Mouse (Mus musculus): ENCODE measurements around the gene Capza1. TPM values are rescaled to one million over a fixed set of nuclear protein-coding genes. Genes with fewer than 3 reads are reported as not detected.
"Not testable (repeated sequence)": the region's sequence is repeated elsewhere in the genome, so short reads cannot be mapped to it uniquely, and the experiment has no call there.

Gene Capza1
- total RNA-seq, 2 experiments from 2014 or later = 27.9 to 28.1 TPM

GRCm38 (mm10) chr3:104817481-104817990 lies 46.8 kb downstream of the Capza1 start:
- DNase-seq = peak; percentile 59

DNA sequence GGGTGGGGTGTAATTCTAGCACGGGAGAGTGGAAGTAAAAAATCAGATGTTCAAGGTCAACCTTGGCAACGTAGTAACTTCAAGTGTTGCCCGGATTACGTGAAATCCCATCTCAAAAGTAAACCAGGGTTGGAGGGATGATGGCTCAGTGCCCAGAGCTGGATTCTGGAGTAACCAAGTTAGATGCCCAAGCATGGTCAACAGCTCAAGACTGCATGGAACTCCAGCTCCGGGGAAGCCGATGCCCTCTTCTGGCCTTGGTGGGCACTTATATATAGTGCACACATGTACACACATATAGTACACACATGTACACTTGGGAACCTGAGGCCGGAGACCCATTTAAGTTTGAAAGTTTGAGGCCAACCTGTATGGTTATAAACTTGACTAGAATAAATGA lies 48.2 kb downstream of the Capza1 start:
- no peak for DNase-seq

- DNase-seq = no peak
These were observed 49.0 kb downstream of the Capza1 start for GRCm38 (mm10) chr3:104815346-104815745.

- DNase-seq = no peak
These were observed 49.6 kb downstream of the Capza1 start for GRCm38 (mm10) chr3:104814746-104815145.

- not testable (repeated sequence) for DNase-seq
These were observed 51.1 kb downstream of the Capza1 start for GRCm38 (mm10) chr3:104813227-104813626.

DNA sequence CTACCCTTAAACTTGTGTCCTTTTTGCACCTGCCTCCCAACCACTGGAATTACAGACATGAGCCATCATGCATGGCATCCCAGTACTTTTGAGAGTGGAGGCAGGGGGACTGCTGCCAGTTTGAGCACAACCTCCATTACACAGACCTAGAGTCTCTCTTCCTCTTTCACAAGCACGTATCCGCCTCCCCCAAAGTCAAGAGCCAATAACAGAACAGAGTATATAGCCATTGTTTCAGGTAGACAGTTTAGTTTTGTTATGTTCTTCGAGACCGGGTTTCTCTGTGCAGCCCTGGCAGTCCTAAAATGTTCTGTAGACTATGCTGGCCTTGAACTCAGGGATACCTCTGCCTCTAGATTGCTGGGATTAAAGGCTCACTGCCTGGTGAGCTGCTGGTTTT lies 52.1 kb downstream of the Capza1 start:
- no peak for DNase-seq

DNA sequence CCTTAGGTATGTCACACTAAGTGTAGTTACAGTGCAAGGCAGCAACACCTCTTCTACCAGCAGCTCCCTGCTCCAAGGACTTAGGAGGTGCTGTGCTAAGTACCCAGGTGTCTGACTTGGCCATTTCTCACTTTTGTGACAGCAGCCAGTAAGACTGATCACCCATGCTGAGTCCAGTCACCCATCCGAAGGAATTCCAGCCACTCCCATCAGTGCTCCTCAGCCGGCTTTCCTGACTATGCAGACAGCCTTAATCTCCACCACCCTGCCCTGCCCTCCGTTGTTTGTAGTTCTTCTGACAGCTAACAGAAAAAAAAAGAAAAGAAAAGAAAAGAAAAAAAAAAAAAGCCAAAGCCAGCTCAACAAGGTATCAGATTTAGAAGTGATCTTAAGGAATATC lies 52.6 kb downstream of the Capza1 start:
- DNase-seq = no peak

DNA sequence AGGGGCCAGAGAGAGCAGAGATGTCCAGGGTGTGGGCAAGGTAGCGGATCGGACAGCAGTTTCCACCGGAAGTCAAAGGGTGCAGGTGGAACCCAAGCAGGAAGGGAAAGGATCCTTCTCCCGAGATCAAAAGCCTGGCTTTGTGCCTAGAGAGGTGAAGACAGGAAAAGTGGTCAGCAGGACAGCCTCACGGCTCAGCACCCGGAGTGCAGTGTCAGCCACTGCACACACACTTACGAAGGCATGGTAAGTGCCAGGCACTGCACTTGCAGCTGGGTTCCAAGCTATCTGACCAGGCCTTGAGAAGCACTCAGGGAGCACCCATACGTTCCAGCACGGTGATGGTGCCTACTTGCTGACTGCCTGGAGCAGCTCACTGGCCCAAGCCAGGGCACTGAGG lies 58.8 kb downstream of the Capza1 start:
- no peak for DNase-seq

DNA sequence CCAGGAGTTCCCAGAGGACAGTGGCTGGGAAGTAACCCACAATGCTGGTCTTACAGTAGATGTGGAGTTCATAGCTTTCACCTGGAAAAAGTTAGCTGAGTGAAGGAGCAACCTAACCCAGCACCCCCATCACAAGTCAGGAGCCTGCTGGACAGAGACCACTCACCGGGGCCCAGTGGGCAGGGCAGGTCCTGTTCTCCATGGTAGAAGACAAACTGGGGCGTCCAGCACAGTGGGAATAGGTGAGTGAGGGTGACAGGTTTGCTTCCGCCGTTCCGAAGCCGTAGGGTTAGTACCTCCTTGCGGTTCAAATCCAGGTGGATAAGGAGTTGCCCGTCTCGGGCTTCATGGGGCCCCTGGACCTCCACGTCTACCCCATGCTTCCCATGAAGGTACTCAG lies 60.0 kb downstream of the Capza1 start:
- no peak for DNase-seq

DNA sequence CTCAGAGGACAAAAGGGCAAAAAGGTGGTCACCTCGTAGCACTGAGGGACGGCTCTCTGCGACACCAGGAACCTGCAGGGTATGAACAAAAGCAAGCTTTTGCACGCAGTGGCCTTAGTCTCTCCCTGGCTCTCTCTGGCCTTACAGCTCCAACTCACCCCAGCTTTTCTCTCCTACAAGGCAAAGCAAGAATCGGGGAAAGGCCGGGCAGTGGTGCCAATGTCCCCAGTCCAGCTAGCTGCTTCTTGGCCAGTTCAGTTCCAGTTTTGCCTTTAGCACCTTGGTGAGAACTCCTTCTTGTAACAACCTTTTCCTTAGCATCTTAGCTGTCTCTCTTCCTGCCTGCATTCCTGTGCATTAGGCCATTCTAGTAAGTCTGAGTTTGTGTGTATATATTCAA lies 62.8 kb downstream of the Capza1 start:
- no peak for DNase-seq

- no peak for DNase-seq
These were observed 63.6 kb downstream of the Capza1 start for GRCm38 (mm10) chr3:104800681-104801080.

GRCm38 (mm10) chr3:104796430-104797082 lies 67.7 kb downstream of the Capza1 start:
- no peak for DNase-seq

DNA sequence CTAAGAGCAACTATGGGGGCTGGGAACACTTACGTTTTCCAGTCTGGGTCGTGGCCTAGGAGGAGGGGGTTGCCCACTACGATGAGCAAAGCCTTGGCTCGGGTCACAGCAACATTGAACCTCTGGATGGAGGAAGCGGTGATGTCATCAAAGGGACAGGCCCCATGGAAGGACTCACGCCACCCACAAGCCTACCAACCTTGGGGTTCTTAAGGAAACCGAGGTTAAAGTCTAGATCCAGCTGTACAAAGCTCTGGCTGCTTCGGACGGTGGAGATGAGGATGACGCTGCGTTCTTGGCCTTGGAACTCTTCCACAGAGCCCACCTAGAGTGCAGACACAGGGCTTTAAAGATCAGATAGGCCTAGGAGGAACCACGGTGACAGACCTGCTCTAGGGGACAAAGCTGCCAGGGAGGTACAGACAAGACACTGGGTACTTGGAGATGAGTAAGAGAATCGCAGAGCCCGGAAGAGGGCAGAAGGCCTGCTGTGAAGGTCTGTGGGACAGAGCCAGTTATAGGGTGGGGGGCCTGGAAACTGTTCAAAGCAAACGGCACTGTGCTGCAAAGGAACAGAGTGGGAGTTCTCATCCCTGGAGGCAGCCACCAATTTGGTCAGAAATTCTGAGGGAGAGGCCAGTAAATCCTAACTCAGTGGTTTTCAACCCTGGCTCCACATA lies 68.5 kb downstream of the Capza1 start:
- no peak for DNase-seq

GRCm38 (mm10) chr3:104794953-104795470 lies 69.3 kb downstream of the Capza1 start:
- DNase-seq = no peak

- DNase-seq = peak; percentile 85
These were observed 70.2 kb downstream of the Capza1 start for GRCm38 (mm10) chr3:104793871-104794828.

GRCm38 (mm10) chr3:104792360-104793270 lies 71.7 kb downstream of the Capza1 start:
- DNase-seq = no peak

- no peak for DNase-seq
These were observed 72.6 kb downstream of the Capza1 start for GRCm38 (mm10) chr3:104791671-104792070.

DNA sequence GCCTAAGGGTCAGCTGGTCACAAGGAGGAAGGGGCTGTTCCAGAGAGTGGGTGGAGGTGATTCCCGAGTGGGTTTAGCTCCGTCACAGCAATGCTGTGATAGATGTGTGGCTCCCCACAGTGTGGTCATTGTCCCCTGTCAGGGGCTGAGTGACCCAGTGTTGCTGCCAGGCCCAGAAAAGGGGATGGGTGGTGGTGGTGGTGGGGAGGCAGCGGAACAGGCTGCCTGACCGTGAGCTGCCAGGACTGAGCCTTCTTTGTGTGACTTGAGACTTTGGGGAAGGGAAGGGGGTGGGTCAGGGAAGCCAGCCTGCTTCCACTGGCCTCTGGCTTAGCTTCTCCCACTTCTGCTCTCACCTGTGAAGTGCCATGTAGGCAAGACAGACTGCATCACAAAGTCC lies 73.3 kb downstream of the Capza1 start:
- DNase-seq = no peak

GRCm38 (mm10) chr3:104790401-104790937 lies 73.8 kb downstream of the Capza1 start:
- no peak for DNase-seq

DNA sequence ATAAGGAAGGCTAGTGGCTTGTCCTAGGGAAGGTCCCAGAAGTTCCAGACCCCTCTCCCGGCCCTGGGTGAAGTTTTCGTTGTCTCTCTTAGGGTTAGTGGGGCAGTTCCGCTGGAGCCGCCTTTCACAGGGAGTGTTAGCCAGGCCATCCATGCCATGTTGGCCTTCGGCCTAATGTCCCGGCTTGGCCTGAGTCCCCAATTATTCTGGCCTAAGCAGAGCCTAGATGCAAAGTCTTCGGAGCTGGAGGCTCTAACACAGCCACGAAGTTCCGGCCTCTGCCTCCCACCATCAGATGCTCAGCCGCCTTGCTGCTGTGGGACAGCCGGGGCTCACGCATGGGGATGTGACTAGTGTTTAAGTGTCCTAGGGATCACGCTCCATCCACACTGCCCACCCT lies 74.5 kb downstream of the Capza1 start:
- DNase-seq = peak; percentile 43

- no peak for DNase-seq
These were observed 75.0 kb downstream of the Capza1 start for GRCm38 (mm10) chr3:104789312-104789605.

Data from gastrocnemius, postnatal 25 days (tissue).